Mouse (Mus musculus): ENCODE results near the gene Fbxo22. TPM values are rescaled to one million over a fixed set of nuclear protein-coding genes. Genes with fewer than 3 reads are reported as not detected.
"Not testable (repeated sequence)": the region's sequence is repeated elsewhere in the genome, so short reads cannot be mapped to it uniquely, and the experiment has no call there.

Gene Fbxo22
- polyA plus RNA-seq, 1 experiment from 2014 or later = 72.0 TPM

GRCm38 (mm10) chr9:55217381-55217780, 8.7 kb downstream of the Fbxo22 start:
- H3K27me3 ChIP-seq (ENCODE audit: low read depth, poor library complexity, severe bottlenecking) = no peaks in the 10 kb centered on the region
- H3K36me3 ChIP-seq = peaks cover 96% of the 10 kb centered on the region
- H3K27ac ChIP-seq = no peak overlapping the region
- DNase-seq (ENCODE audit: low spot score) = no peak
- WGBS = 96% methylated on average over 3 of the region's 3 CpGs
- H3K4me3 ChIP-seq = no peak overlapping the region
- no peaks in the 10 kb centered on the region for H3K4me1 ChIP-seq
- no peaks in the 10 kb centered on the region for H3K9me3 ChIP-seq (replicated peaks)

GRCm38 (mm10) chr9:55225165-55225737, 16.5 kb downstream of the Fbxo22 start:
- Histone ChIP-seq H3K36me3 (peaks cover 65% of the 10 kb centered on the region), H3K4me3 (no peak overlapping the region), H3K27ac (no peak overlapping the region), H3K9me3 (replicated peaks) (no peaks in the 10 kb centered on the region), H3K4me1 (no peaks in the 10 kb centered on the region), H3K27me3 (ENCODE audit: low read depth, poor library complexity, severe bottlenecking) (no peaks in the 10 kb centered on the region)
- no peak for DNase-seq (ENCODE audit: low spot score)
- WGBS = 89% methylated on average over 7 of the region's 7 CpGs

GRCm38 (mm10) chr9:55226251-55226650, 17.5 kb downstream of the Fbxo22 start:
- Histone ChIP-seq H3K4me3 (no peak overlapping the region), H3K36me3 (peaks cover 55% of the 10 kb centered on the region), H3K9me3 (replicated peaks) (no peaks in the 10 kb centered on the region), H3K27ac (no peak overlapping the region), H3K4me1 (no peaks in the 10 kb centered on the region), H3K27me3 (ENCODE audit: low read depth, poor library complexity, severe bottlenecking) (no peaks in the 10 kb centered on the region)
- DNase-seq (ENCODE audit: low spot score) = no peak
- 92% methylated on average over 3 of the region's 3 CpGs for WGBS

- H3K36me3 ChIP-seq = peaks cover 36% of the 10 kb centered on the region
- H3K4me3 ChIP-seq = no peak overlapping the region
- DNase-seq (ENCODE audit: low spot score) = no peak
- no peaks in the 10 kb centered on the region for H3K27me3 ChIP-seq (ENCODE audit: low read depth, poor library complexity, severe bottlenecking)
- WGBS = 91% methylated on average over 4 of the region's 4 CpGs
- H3K4me1 ChIP-seq = no peaks in the 10 kb centered on the region
- H3K27ac ChIP-seq = no peak overlapping the region
- no peaks in the 10 kb centered on the region for H3K9me3 ChIP-seq (replicated peaks)
Observed at GRCm38 (mm10) chr9:55228149-55228548, 19.4 kb downstream of the Fbxo22 start.

- no peak overlapping the region for H3K27ac ChIP-seq
- WGBS = 68% methylated on average over 10 of the region's 10 CpGs
- H3K27me3 ChIP-seq (ENCODE audit: low read depth, poor library complexity, severe bottlenecking) = no peaks in the 10 kb centered on the region
- H3K4me3 ChIP-seq = no peak overlapping the region
- DNase-seq (ENCODE audit: low spot score) = no peak
- H3K4me1 ChIP-seq = no peaks in the 10 kb centered on the region
- H3K9me3 ChIP-seq (replicated peaks) = no peaks in the 10 kb centered on the region
- H3K36me3 ChIP-seq = peaks cover 28% of the 10 kb centered on the region
Observed at GRCm38 (mm10) chr9:55229010-55229409, 20.3 kb downstream of the Fbxo22 start.

GRCm38 (mm10) chr9:55231544-55231943, 22.8 kb downstream of the Fbxo22 start:
- 0 out of 2 replicates have a peak, but pooled peaks cover 2% of the 10 kb centered on the region for H3K36me3 ChIP-seq
- H3K27ac ChIP-seq = no peak overlapping the region
- no peaks in the 10 kb centered on the region for H3K27me3 ChIP-seq (ENCODE audit: low read depth, poor library complexity, severe bottlenecking)
- no peaks in the 10 kb centered on the region; the same call in 1 of the 2 replicates for H3K9me3 ChIP-seq (replicated peaks)
- no peak overlapping the region for H3K4me3 ChIP-seq
- no peaks in the 10 kb centered on the region for H3K4me1 ChIP-seq
- no peak for DNase-seq (ENCODE audit: low spot score)
- WGBS = 65% methylated on average over 6 of the region's 6 CpGs

GRCm38 (mm10) chr9:55232110-55232509, 23.4 kb downstream of the Fbxo22 start:
- 90% methylated on average over 5 of the region's 5 CpGs for WGBS
- Histone ChIP-seq H3K27ac (no peak overlapping the region), H3K9me3 (replicated peaks) (no peaks in the 10 kb centered on the region; the same call in 1 of the 2 replicates), H3K27me3 (ENCODE audit: low read depth, poor library complexity, severe bottlenecking) (no peaks in the 10 kb centered on the region), H3K36me3 (no peaks in the 10 kb centered on the region), H3K4me1 (no peaks in the 10 kb centered on the region), H3K4me3 (no peak overlapping the region)
- no peak for DNase-seq (ENCODE audit: low spot score)

GRCm38 (mm10) chr9:55232586-55232985, 23.9 kb downstream of the Fbxo22 start:
- H3K4me3 ChIP-seq = no peak overlapping the region
- WGBS = 88% methylated on average over 7 of the region's 7 CpGs
- no peak overlapping the region for H3K27ac ChIP-seq
- H3K4me1 ChIP-seq = no peaks in the 10 kb centered on the region
- H3K9me3 ChIP-seq (replicated peaks) = no peaks in the 10 kb centered on the region; the same call in 1 of the 2 replicates
- H3K36me3 ChIP-seq = no peaks in the 10 kb centered on the region
- no peaks in the 10 kb centered on the region for H3K27me3 ChIP-seq (ENCODE audit: low read depth, poor library complexity, severe bottlenecking)
- no peak for DNase-seq (ENCODE audit: low spot score)

- not testable (repeated sequence) for H3K27ac ChIP-seq; DNase-seq (ENCODE audit: low spot score); H3K27me3 ChIP-seq (ENCODE audit: low read depth, poor library complexity, severe bottlenecking); H3K4me1 ChIP-seq; H3K9me3 ChIP-seq (replicated peaks); H3K36me3 ChIP-seq; H3K4me3 ChIP-seq
- 68% methylated on average over 11 of the region's 11 CpGs for WGBS
Observed at GRCm38 (mm10) chr9:55233076-55233475, 24.4 kb downstream of the Fbxo22 start.

GRCm38 (mm10) chr9:55236235-55237165, 27.8 kb downstream of the Fbxo22 start:
- H3K4me1 ChIP-seq = no peaks in the 10 kb centered on the region
- 73% methylated on average over 13 of the region's 13 CpGs for WGBS

GRCm38 (mm10) chr9:55240852-55241251, 32.1 kb downstream of the Fbxo22 start:
- no peak for DNase-seq (ENCODE audit: low spot score)
- Histone ChIP-seq H3K4me3 (no peak overlapping the region), H3K36me3 (no peaks in the 10 kb centered on the region), H3K4me1 (no peaks in the 10 kb centered on the region), H3K27me3 (ENCODE audit: low read depth, poor library complexity, severe bottlenecking) (peaks cover 14% of the 10 kb centered on the region), H3K9me3 (replicated peaks) (no peaks in the 10 kb centered on the region), H3K27ac (no peak overlapping the region)
- WGBS = 91% methylated on average over 5 of the region's 5 CpGs

More at GRCm38 (mm10) chr9:55236235-55237165, 27.8 kb downstream of the Fbxo22 start:
- no peak for DNase-seq (ENCODE audit: low spot score)
- Histone ChIP-seq H3K4me3 (no peak overlapping the region), H3K36me3 (no peaks in the 10 kb centered on the region), H3K27ac (no peak overlapping the region), H3K27me3 (ENCODE audit: low read depth, poor library complexity, severe bottlenecking) (peaks cover under 1% of the 10 kb centered on the region; the same call in 1 of the 2 replicates), H3K9me3 (replicated peaks) (no peaks in the 10 kb centered on the region; the same call in 1 of the 2 replicates)

GRCm38 (mm10) chr9:55241863-55242685, 33.3 kb downstream of the Fbxo22 start:
- no peaks in the 10 kb centered on the region for H3K4me1 ChIP-seq
- H3K27me3 ChIP-seq (ENCODE audit: low read depth, poor library complexity, severe bottlenecking) = peaks cover 14% of the 10 kb centered on the region
- no peak overlapping the region for H3K27ac ChIP-seq
- H3K36me3 ChIP-seq = no peaks in the 10 kb centered on the region
- WGBS = 43% methylated on average over 24 of the region's 24 CpGs
- DNase-seq (ENCODE audit: low spot score) = peak; percentile 34
- H3K9me3 ChIP-seq (replicated peaks) = no peaks in the 10 kb centered on the region
- H3K4me3 ChIP-seq = peak overlapping the region; percentile 41

Measured in limb, embryonic 10.5 days (tissue).